Mouse (Mus musculus): ENCODE results near the gene Crb1. TPM values are rescaled to one million over a fixed set of nuclear protein-coding genes. Genes with fewer than 3 reads are reported as not detected.

Crb1 gene
- total RNA-seq, 2 experiments from 2014 or later, result 0.30 to 0.36 TPM

GRCm38 (mm10) chr1:139234611-139235568, 142.0 kb downstream of the Crb1 start:
- intact Hi-C loops (cut with DNase I), result no loop called here
- DNase-seq, result no peak

DNA sequence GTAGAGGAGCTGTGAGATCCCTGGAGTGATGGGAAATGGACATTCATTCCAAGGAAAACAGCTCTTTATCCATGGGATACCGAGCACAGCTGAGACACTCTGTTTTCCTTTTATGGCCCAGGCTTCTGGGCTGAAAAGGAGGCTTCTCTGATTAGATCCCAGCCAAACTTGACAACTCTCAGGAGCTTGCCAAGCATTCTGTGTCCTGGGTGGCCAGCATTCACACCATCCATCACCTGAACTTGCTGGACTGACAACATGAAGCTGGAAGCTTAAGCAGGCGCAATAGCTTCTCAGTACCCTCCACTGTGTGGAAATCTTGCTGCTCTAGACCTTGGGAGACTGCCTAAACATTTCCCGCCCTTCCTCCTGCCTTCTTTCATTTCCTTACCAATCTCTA, 144.3 kb downstream of the Crb1 start:
- no peak for DNase-seq
- intact Hi-C loops (cut with DNase I), result no loop called here

- intact Hi-C loops (cut with DNase I), result no loop called here
- DNase-seq, result no peak
Measured at GRCm38 (mm10) chr1:139224309-139224949, 152.5 kb downstream of the Crb1 start.

- intact Hi-C loops (cut with DNase I), result no loop called here
- no peak for DNase-seq
Measured at GRCm38 (mm10) chr1:139223804-139224203, 153.1 kb downstream of the Crb1 start.

DNA sequence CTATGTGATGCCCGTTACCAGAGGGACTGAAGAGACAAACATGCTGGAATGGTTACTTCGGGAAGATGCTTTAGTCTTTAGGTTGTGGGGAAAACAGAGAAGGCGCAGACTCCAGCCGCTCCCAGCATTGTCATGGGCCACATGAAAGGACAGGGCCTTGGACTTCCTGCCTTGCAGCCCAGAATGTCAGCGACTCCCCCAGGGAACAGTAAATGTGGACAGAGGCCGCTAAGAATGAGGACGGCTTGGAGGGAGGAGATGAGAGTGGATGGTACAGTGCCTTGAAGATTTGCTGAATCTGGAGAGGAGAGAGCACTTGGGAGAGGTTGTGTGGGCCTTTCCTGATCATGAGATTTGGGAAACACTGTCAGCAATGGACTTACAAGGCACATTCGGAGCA, 161.6 kb downstream of the Crb1 start:
- intact Hi-C loops (cut with DNase I), result no loop called here
- peak in 1 of 2 experiments; percentile 4 for DNase-seq

GRCm38 (mm10) chr1:139210505-139210904, 166.4 kb downstream of the Crb1 start:
- intact Hi-C loops (cut with DNase I), result no loop called here
- DNase-seq, result no peak

GRCm38 (mm10) chr1:139209796-139210195, 167.1 kb downstream of the Crb1 start:
- no peak for DNase-seq
- intact Hi-C loops (cut with DNase I), result no loop called here

DNA sequence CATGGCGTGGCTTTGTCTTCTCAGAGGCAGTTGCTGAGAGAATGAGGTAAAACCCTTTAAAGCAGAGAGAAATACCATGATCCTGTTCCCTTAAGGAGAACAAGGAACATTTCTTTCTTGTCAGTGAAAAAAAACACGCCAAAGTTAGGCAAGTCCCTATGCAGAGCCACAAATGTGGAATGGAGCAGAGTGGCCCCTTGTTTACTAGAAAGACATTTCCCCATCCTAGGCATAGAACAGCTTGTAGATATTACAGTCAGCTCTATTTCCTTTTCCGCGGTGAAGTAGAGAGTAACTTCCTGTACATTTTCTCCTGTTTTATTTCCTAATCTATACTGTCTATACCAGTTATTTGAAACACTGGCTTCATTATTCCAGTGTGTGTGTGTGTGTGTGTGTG, 170.6 kb downstream of the Crb1 start:
- DNase-seq, result no peak
- intact Hi-C loops (cut with DNase I), result no loop called here

DNA sequence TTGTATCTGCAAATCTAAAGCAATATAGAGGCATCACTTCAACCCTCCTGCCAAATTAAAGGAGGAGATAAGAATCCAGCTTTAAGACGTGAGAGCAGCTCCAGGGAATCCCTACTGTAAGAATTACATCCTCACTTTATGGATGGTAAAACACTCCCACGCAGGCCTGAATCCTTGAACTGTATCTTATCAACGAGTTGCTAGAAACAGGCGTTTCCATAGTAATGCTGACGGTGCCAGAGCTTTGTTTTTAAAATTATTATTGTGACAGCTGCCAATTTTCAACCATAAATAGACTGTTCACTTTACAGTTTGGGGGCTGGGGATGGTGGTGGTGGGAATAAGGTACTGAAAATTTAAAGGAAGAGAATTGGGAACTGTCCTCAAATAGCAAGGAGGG, 173.9 kb downstream of the Crb1 start:
- no peak for DNase-seq
- intact Hi-C loops (cut with DNase I), result no loop called here

- intact Hi-C loops (cut with DNase I), result no loop called here
- DNase-seq, result no peak
Measured at GRCm38 (mm10) chr1:139194428-139195028, 182.4 kb downstream of the Crb1 start.

GRCm38 (mm10) chr1:139194011-139194410, 182.9 kb downstream of the Crb1 start:
- no peak for DNase-seq
- intact Hi-C loops (cut with DNase I), result no loop called here

- no peak for DNase-seq
- intact Hi-C loops (cut with DNase I), result no loop called here
Measured at GRCm38 (mm10) chr1:139192635-139193034, 184.3 kb downstream of the Crb1 start.

GRCm38 (mm10) chr1:139180481-139181149, 196.3 kb downstream of the Crb1 start:
- intact Hi-C loops (cut with DNase I), result no loop called here
- DNase-seq, result no peak

GRCm38 (mm10) chr1:139179707-139180106, 197.2 kb downstream of the Crb1 start:
- intact Hi-C loops (cut with DNase I), result no loop called here
- DNase-seq, result no peak

- no peak for DNase-seq
- intact Hi-C loops (cut with DNase I), result no loop called here
Measured at GRCm38 (mm10) chr1:139174058-139174832, 202.7 kb downstream of the Crb1 start.

- intact Hi-C loops (cut with DNase I), result no loop called here
- no peak for DNase-seq
Measured at GRCm38 (mm10) chr1:139162814-139163213, 214.1 kb downstream of the Crb1 start.

DNA sequence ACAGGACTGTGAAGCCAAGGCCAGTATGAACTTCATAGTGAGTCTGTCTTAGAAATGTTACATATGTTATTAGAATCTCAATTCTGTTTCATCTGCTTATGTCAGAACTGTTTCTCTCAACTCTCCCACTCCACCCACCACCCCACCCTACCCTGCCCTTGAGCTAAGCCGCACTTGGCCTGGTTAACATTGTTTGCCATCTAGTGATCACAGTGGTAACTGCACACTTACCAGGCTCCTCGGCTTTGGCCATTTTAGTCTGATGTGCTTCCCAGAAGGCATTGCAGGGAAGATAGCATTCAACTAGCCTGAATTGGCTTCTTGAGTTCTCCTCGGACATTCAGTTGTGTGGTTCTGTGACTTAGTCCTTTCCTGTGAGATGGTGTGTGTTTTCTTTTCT, 215.3 kb downstream of the Crb1 start:
- no peak for DNase-seq
- intact Hi-C loops (cut with DNase I), result no loop called here

DNA sequence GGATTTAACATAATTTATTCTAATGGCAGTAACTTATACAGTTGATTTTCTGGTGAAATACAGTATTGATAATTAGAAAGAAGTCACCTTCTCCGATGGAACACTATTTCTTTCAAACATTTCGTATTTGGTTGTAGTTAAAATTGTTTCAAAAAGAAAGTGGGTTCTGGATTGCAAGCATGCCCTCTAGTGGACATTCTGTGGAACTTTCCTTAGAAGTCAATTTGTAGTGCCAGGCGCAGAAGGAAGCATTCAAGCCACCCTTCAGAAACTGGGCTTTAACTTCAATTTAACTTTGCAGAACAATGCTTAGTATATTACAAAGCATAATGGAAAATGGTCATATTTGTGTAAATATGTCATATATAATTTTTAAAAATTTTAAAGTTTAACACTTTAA, 220.5 kb downstream of the Crb1 start:
- no peak for DNase-seq
- intact Hi-C loops (cut with DNase I), result loop anchor here (2.0 to 5.0 kb wide), 4 partner anchors 194 to 322 kb away; partner anchors contain the start of gene Dennd1b

DNA sequence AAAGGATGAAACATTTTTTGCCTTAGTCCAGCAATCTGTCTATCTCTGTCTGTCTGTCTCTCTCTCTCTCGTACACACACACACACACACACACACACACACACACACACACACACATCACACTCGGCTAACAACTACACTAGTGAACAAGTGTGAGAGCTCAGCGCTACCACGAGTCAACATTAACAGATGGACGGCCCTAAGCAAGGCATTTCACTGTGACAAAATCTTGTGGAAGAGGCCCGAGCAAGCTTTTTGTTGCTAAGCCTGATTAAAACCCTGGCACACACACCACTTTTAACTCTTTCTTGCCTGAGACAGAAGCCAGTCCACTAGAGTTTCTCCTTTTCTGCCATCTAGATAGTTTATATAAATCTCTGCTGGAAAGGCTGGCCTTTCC, 223.4 kb downstream of the Crb1 start:
- DNase-seq, result no peak
- intact Hi-C loops (cut with DNase I), result no loop called here

GRCm38 (mm10) chr1:139153006-139153405, 223.9 kb downstream of the Crb1 start:
- DNase-seq, result no peak
- intact Hi-C loops (cut with DNase I), result no loop called here
